Mouse (Mus musculus) embryonic facial prominence, embryonic 15.5 days (tissue): ENCODE data around the gene Olfr222. TPM values are rescaled to one million over a fixed set of nuclear protein-coding genes. Genes with fewer than 3 reads are reported as not detected.
A peak's percentile ranks its signal among the peaks of the same experiment; 100 is the strongest.

Experiments used
- ATAC-seq: fragments of 200-750 bp; cut with Nextera tagmentation; 2 replicates; pipeline ENCODE4 v1.8.0; 2017; ENCODE audit warnings: low read depth, moderate TSS enrichment; ENCODE audit not compliant: insufficient number of reproducible peaks, low FRiP score, low TSS enrichment
- H3K27ac ChIP-seq: fragments of 300-500 bp; sonication (generic); replicated peaks from 2 replicates; pipeline ENCODE4 v1.5.1; 2015; ENCODE audit warnings: mild to moderate bottlenecking, inconsistent platforms
- H3K27me3 ChIP-seq: fragments of 300-500 bp; sonication (generic); 2 replicates; pipeline ENCODE4 v1.6.1; 2015; ENCODE audit warnings: inconsistent platforms
- H3K36me3 ChIP-seq: fragments of 300-500 bp; sonication (generic); 2 replicates; pipeline ENCODE4 v1.6.1; 2015; ENCODE audit warnings: mild to moderate bottlenecking, inconsistent platforms
- H3K4me1 ChIP-seq: fragments of 300-500 bp; sonication (generic); 2 replicates; pipeline ENCODE4 v1.6.1; 2015; ENCODE audit warnings: inconsistent platforms
- H3K4me2 ChIP-seq: fragments of 300-500 bp; sonication (generic); replicated peaks from 2 replicates; pipeline ENCODE4 v1.6.1; 2015; ENCODE audit warnings: mild to moderate bottlenecking, inconsistent platforms
- H3K4me3 ChIP-seq: fragments of 300-500 bp; sonication (generic); replicated peaks from 2 replicates; pipeline ENCODE4 v1.5.1; 2015; ENCODE audit warnings: mild to moderate bottlenecking, inconsistent platforms
- H3K9ac ChIP-seq: fragments of 300-500 bp; sonication (generic); 2 replicates; pipeline ENCODE4 v1.6.1; 2015; ENCODE audit warnings: inconsistent platforms
- H3K9me3 ChIP-seq: fragments of 300-500 bp; sonication (generic); replicated peaks from 2 replicates; pipeline ENCODE4 v1.6.1; 2016; ENCODE audit warnings: inconsistent platforms
- WGBS: fragments of 180-500 bp; shearing (Covaris S2); methylation state at CpG from one replicate; pipeline ENCODE4 v1.1.7; 2015; 5-methylcytosine and 5-hydroxymethylcytosine counted together
- polyA plus RNA-seq: library from polyadenylated mRNA; unstranded; fragments of >200 nt; fragmentation: Nextera tagmentation; extraction: Ambion mirVana; gene quantifications from 2 replicates; pipeline ENCODE4 v1.2.1, GENCODE M21; 2015

Olfr222 gene
- polyA plus RNA-seq, 1 experiment from 2014 or later = 0.43 TPM

DNA sequence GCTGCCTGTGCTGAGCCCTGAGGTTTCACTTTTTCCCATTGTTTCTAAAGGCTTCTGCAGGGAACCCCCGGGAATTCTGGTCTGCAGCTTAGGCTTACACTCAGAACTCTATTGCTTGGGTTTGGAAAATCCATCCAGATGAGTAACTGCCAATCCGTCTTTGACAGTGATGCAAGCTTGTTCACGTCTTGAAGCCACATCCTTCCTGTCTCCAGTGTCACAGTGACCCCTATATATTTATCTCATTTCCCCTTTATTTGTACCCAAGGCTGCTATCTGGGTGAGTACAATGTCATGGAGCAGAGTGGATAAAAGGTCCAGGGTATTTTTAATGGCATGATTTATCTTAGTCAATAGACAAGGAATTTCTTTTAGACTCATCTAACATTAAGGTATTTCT lies 34.7 kb downstream of the Olfr222 start, which contains the start of gene Nlrp3:
Gene Nlrp3 (plus strand): TSS at position 245 of the 400 bp plus-strand sequence.
- no peaks in the 10 kb centered on the region for H3K36me3 ChIP-seq

GRCm38 (mm10) chr11:59540123-59540522 lies 35.9 kb downstream of the Olfr222 start:
- no peak overlapping the region for H3K9ac ChIP-seq

More for the DNA sequence above, 34.7 kb downstream of the Olfr222 start, which contains the start of gene Nlrp3:
- Histone ChIP-seq H3K4me1 (peaks cover 15% of the 10 kb centered on the region), H3K4me2 (no peak within 1 kb of the TSS), H3K27ac (no peak within 1 kb of the TSS), H3K27me3 (no peaks in the 10 kb centered on the region), H3K9ac (no peak within 1 kb of the TSS), H3K9me3 (no peaks in the 10 kb centered on the region), H3K4me3 (no peak within 1 kb of the TSS)
- no peak for ATAC-seq
- 42% methylated on average over 3 of the region's 3 CpGs for WGBS

DNA sequence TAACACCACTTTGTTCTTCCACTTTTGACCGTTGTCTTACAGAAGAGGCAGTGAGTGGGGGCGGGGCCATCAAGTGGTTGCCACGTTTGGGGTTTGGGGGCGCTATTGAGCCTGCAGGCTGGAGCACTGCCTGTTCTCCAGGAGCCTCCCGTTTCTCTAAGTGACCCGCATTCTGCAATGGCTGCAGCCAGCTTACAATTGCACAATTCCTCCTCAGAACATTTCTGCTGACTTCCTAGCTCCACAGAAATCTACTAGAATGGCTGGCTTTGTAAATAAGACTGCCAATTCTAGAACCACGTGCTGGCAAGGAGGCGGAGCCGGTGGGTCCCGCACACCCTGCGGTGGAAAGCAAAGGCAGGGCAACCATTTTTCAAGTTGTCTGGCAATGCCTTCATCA lies 37.6 kb downstream of the Olfr222 start:
- Histone ChIP-seq H3K9ac (no peak overlapping the region), H3K27ac (peak overlapping the region; percentile 63; the same call in 1 of the 2 replicates), H3K4me1 (peaks cover 15% of the 10 kb centered on the region), H3K27me3 (no peaks in the 10 kb centered on the region), H3K9me3 (no peaks in the 10 kb centered on the region), H3K4me2 (peak overlapping the region; percentile 30), H3K4me3 (0 out of 2 replicates have a peak overlapping the region, but pooled peaks have one; percentile 0), H3K36me3 (no peaks in the 10 kb centered on the region)
- 35% methylated on average over 11 of the region's 11 CpGs for WGBS
- no peak for ATAC-seq

More at GRCm38 (mm10) chr11:59540123-59540522, 35.9 kb downstream of the Olfr222 start:
- Histone ChIP-seq H3K4me3 (no peak overlapping the region), H3K4me2 (no peak overlapping the region), H3K9me3 (no peaks in the 10 kb centered on the region), H3K4me1 (peaks cover 15% of the 10 kb centered on the region), H3K27ac (no peak overlapping the region), H3K27me3 (no peaks in the 10 kb centered on the region), H3K36me3 (no peaks in the 10 kb centered on the region)
- ATAC-seq = no peak
- WGBS = 75% methylated on average over 3 of the region's 3 CpGs

DNA sequence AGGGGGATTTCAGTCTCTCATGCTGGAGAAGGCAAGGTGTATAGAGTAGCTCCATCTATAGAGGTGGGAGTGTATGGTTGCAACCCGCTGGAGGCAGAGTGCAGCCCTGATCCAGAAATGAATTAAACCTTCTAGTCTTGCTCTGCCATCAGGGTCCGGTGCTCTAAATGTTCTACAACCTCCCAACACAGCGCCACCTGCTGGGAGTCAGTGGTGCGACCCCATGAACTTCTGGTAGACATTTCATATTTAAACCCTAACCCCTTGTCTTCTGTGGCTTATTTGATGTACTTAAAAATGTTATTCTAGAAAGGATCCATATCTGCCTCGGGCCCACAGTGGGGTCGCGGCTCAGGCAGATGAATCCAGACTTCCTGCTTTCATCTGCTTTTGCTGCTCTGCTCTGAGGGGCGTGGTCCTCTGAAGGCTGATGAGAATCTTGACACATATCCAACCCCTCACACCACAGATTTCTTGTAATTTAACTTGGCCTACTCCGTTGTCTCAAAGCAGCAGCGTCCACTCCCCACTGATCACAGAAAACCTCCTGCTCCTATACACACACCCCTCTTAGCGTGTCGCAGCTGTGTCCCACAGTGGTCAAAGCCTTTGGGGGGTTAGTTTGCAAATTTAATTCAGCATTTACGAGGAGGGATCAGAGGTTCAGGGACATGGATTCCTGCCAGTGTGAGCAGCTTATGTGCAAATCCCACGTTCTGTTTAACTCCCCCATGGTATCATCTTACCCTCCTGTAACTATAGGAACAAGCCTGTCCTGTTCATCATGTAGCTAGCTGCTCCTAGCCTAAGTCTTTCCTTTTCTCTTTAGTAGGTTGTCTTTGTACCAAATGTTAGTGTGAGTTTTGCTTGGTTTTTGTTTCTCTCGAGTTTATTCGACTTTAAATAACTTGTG lies 38.6 kb downstream of the Olfr222 start:
- Histone ChIP-seq H3K27me3 (no peaks in the 10 kb centered on the region), H3K9ac (no peak overlapping the region), H3K4me1 (peaks cover 15% of the 10 kb centered on the region), H3K36me3 (no peaks in the 10 kb centered on the region), H3K4me2 (peak overlapping the region; percentile 30; the same call in 1 of the 2 replicates), H3K9me3 (no peaks in the 10 kb centered on the region), H3K27ac (peak overlapping the region; percentile 63), H3K4me3 (0 out of 2 replicates have a peak overlapping the region, but pooled peaks have one; percentile 0)
- ATAC-seq = no peak
- WGBS = 46% methylated on average over 16 of the region's 16 CpGs

DNA sequence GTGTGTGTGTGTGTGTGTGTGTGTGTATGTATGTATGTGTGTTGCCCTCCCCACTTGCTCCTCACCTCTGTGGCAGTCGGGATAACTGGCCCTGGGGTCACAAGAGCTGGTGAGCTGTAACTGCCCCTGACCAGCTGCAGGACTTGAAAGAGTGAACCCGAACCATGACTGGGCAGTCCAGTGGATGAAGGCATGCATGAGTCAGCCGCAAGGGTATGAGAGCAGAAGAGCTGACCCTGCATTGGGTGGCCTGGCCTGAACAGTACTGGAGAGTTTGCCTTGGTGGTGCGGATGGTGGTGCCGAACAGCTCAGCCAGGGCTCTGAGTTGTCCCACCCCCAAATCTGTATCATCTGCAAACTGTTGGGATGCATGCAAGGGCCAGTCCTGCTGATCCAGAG lies 44.5 kb downstream of the Olfr222 start:
- no peaks in the 10 kb centered on the region for H3K27me3 ChIP-seq
- H3K36me3 ChIP-seq = no peaks in the 10 kb centered on the region
- no peaks in the 10 kb centered on the region for H3K9me3 ChIP-seq
- no peak overlapping the region for H3K4me2 ChIP-seq
- H3K4me1 ChIP-seq = no peaks in the 10 kb centered on the region
- 68% methylated on average over 5 of the region's 5 CpGs for WGBS
- H3K4me3 ChIP-seq = no peak overlapping the region
- H3K27ac ChIP-seq = no peak overlapping the region
- no peak overlapping the region for H3K9ac ChIP-seq
- no peak for ATAC-seq

GRCm38 (mm10) chr11:59530870-59531535 lies 45.0 kb downstream of the Olfr222 start:
- Histone ChIP-seq H3K27me3 (no peaks in the 10 kb centered on the region), H3K4me3 (no peak overlapping the region), H3K9me3 (no peaks in the 10 kb centered on the region), H3K36me3 (no peaks in the 10 kb centered on the region), H3K4me1 (no peaks in the 10 kb centered on the region), H3K9ac (no peak overlapping the region), H3K4me2 (no peak overlapping the region), H3K27ac (no peak overlapping the region)
- ATAC-seq = no peak
- 66% methylated on average over 6 of the region's 6 CpGs for WGBS

- WGBS = 78% methylated on average over 5 of the region's 5 CpGs
- no peaks in the 10 kb centered on the region for H3K36me3 ChIP-seq
- no peak for ATAC-seq
These were observed 45.8 kb downstream of the Olfr222 start for GRCm38 (mm10) chr11:59530221-59530620.

DNA sequence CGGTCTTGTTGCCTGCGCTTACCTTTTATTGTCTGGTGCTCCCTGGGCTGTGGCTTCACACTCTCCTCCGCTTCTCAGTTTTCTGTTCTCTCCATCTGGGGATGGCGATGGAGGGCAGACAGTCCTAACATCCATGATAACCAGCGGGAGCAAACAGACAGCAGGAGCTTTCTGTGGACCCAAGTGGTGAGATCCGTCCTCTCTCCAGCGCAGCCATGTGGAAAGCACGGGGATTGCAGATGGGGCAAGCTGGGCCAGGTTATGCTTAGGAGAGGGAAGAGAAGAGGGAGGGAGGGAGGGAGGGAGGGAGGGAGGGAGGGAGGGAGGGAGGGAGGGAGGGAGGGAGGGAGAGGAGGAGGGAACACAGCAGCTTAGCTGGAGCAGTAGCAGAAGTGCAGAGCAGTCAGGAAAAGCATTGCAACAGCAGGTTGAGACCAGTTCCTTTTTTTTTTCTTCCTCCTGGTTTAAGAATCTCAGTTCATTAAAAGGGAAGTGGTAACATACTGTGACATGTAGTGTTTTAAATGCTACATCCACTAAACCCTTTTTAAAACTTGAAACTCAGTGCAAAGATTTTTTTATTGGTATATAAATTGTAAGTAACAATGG lies 49.5 kb downstream of the Olfr222 start, which contains the start of gene Zkscan17:
Gene Zkscan17 (minus strand): TSS at position 280 of the 609 bp plus-strand sequence.
- Histone ChIP-seq H3K27me3 (no peaks in the 10 kb centered on the region), H3K36me3 (no peaks in the 10 kb centered on the region), H3K4me3 (no peak within 1 kb of the TSS), H3K9me3 (no peaks in the 10 kb centered on the region), H3K27ac (no peak within 1 kb of the TSS), H3K9ac (no peak within 1 kb of the TSS), H3K4me1 (no peaks in the 10 kb centered on the region), H3K4me2 (no peak within 1 kb of the TSS)
- 54% methylated on average over 6 of the region's 8 CpGs for WGBS
- no peak for ATAC-seq

More at GRCm38 (mm10) chr11:59530221-59530620, 45.8 kb downstream of the Olfr222 start:
- Histone ChIP-seq H3K9ac (no peak overlapping the region), H3K4me3 (no peak overlapping the region), H3K27me3 (no peaks in the 10 kb centered on the region), H3K27ac (no peak overlapping the region), H3K4me2 (no peak overlapping the region), H3K9me3 (no peaks in the 10 kb centered on the region), H3K4me1 (no peaks in the 10 kb centered on the region)

DNA sequence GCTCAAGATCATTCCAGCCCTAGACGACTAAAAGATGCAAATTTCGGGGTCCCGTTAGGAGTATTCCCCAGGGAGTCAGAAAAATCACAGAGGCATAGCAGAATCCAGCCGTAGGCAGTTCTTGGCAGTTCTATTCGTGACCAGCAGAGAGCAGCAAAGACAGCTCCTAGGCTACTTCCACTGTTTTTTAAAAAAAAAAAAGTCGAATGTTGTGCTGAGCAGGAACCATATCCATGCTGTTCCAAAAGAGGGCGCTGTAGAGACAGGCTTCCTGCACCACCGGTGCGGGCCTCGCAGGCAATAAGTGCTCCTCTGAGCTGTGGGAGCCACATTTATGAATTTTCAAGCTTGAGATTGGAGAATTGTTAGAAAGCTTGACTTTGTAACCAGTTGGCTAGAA lies 50.8 kb downstream of the Olfr222 start:
- no peaks in the 10 kb centered on the region for H3K27me3 ChIP-seq
- no peaks in the 10 kb centered on the region for H3K4me1 ChIP-seq
- no peak for ATAC-seq
- no peak overlapping the region for H3K27ac ChIP-seq
- WGBS = 6% methylated on average over 10 of the region's 10 CpGs
- H3K9me3 ChIP-seq = no peaks in the 10 kb centered on the region
- H3K4me3 ChIP-seq = no peak overlapping the region
- no peak overlapping the region for H3K9ac ChIP-seq
- H3K4me2 ChIP-seq = no peak overlapping the region
- no peaks in the 10 kb centered on the region for H3K36me3 ChIP-seq

GRCm38 (mm10) chr11:59524150-59524549 lies 51.9 kb downstream of the Olfr222 start:
- Histone ChIP-seq H3K9ac (no peak overlapping the region), H3K9me3 (no peaks in the 10 kb centered on the region), H3K36me3 (no peaks in the 10 kb centered on the region), H3K27me3 (no peaks in the 10 kb centered on the region), H3K4me3 (no peak overlapping the region), H3K4me2 (no peak overlapping the region), H3K4me1 (no peaks in the 10 kb centered on the region), H3K27ac (no peak overlapping the region)
- no peak for ATAC-seq
- WGBS = 91% methylated on average over 2 of the region's 2 CpGs
